Mouse (Mus musculus) hindbrain, embryonic 11.5 days (tissue): ENCODE results near the gene Deaf1. TPM values are rescaled to one million over a fixed set of nuclear protein-coding genes. Genes with fewer than 3 reads are reported as not detected.

Experiments used
- ATAC-seq: fragments of 200-750 bp; cut with Nextera tagmentation; 2 replicates; pipeline ENCODE4 v1.8.0; 2017; ENCODE audit warnings: mild to moderate bottlenecking, moderate TSS enrichment, moderate library complexity; ENCODE audit not compliant: low FRiP score
- DNase-seq: peaks from one replicate; pipeline ENCODE4 v3.0.0-alpha.2; 2015; ENCODE audit warnings: low spot score
- H3K27ac ChIP-seq: fragments of 300-500 bp; sonication (generic); 2 replicates; pipeline ENCODE4 v1.5.1; 2014; ENCODE audit warnings: mild to moderate bottlenecking, low read depth, low read length
- H3K27me3 ChIP-seq: fragments of 300-500 bp; sonication (generic); 2 replicates; pipeline ENCODE4 v1.6.1; 2014; ENCODE audit warnings: mild to moderate bottlenecking, low read length, moderate library complexity, mixed read lengths; ENCODE audit not compliant: control insufficient read depth, insufficient read depth
- H3K36me3 ChIP-seq: fragments of 300-500 bp; sonication (generic); 2 replicates; pipeline ENCODE4 v1.6.1; 2014; ENCODE audit warnings: mild to moderate bottlenecking, low read length, moderate library complexity, mixed read lengths; ENCODE audit not compliant: control insufficient read depth, insufficient read depth
- H3K4me1 ChIP-seq: fragments of 300-500 bp; sonication (generic); replicated peaks from 2 replicates; pipeline ENCODE4 v1.6.1; 2014; ENCODE audit warnings: low read length, mixed read lengths; ENCODE audit not compliant: control insufficient read depth, insufficient read depth
- H3K4me2 ChIP-seq: fragments of 300-500 bp; sonication (generic); replicated peaks from 2 replicates; pipeline ENCODE4 v1.6.1; 2014; ENCODE audit warnings: mild to moderate bottlenecking, low read depth, low read length
- H3K4me3 ChIP-seq: fragments of 300-500 bp; sonication (generic); 2 replicates; pipeline ENCODE4 v1.5.1; 2014; ENCODE audit warnings: low read depth, low read length
- H3K9ac ChIP-seq: fragments of 300-500 bp; sonication (generic); 2 replicates; pipeline ENCODE4 v1.6.1; 2014; ENCODE audit warnings: low read depth, low read length
- H3K9me3 ChIP-seq: fragments of 300-500 bp; sonication (generic); 2 replicates; pipeline ENCODE4 v1.6.1; 2016; ENCODE audit warnings: low read length; ENCODE audit not compliant: control insufficient read depth
- WGBS: fragments of 180-500 bp; shearing (Covaris S2); extraction: QIAGEN DNeasy Blood & Tissue Kit; methylation state at CpG from one replicate; pipeline ENCODE4 v1.1.7; 2014; 5-methylcytosine and 5-hydroxymethylcytosine counted together
- polyA plus RNA-seq: library from polyadenylated mRNA; unstranded; fragments of >200 nt; fragmentation: Nextera tagmentation; extraction: Ambion mirVana; gene quantifications from 2 replicates; pipeline ENCODE4 v1.2.1, GENCODE M21; 2014

Gene Deaf1
- polyA plus RNA-seq = 70.0 and 75.9 TPM in 2 replicates

DNA sequence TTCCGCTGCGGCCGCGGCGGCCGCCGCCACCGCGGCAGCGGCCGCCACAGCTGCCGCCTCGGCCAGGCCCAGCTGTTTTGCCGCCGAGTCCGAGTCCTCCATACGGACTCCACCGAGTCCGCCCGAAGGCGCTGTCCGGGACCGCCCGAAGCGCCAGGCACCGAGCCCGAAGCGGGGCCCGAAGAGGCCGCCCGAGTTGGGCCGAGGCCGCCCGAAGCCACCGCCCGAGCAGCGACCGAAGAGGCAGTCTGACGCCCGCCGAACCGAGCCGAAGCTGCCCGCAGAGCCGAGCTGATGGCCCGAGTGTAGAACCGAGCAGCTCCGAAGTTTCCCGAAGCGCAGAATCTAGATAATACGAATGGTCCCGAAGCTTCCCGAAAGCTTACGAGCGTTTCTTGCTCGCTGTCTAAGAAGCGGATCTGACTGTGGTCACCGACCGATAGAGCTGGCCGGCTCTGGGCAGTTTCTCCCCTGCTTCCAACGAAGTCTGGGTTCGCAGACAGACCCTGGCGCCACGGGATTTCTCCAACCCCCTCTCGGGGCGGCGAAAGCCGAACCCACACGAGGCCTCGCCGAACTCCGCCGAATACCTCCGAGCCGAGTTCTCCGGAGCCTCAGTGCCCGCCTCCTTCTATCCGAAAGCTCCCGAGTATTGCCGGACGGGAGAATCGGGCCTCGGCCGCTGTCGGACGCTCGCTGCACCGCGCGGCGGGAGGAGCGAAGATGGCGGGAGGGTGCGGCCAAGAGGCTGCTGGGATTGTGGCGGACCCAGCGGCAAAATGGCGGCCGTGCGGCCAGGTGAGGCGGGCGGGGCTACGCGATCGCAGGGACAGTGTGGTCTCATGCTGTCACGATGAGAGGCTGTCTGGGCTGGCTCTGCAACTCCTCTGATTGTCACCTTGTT is at the start of gene Deaf1, which contains the start of gene Tmem80:
Gene Deaf1 (minus strand): TSS at position 222 of the 904 bp plus-strand sequence.
Gene Tmem80 (plus strand): TSS at position 271 of the 904 bp plus-strand sequence.
- no peaks in the 10 kb centered on the region for H3K9me3 ChIP-seq
- no peaks in the 10 kb centered on the region for H3K27me3 ChIP-seq
- H3K27ac ChIP-seq = peak within 1 kb of the TSS; percentile 99
- peaks cover 11% of the 10 kb centered on the region for H3K4me1 ChIP-seq
- under 1% methylated on average over 105 of the region's 105 CpGs for WGBS
- ATAC-seq = peak; percentile 96
- DNase-seq = peak; percentile 98
- H3K9ac ChIP-seq = peak within 1 kb of the TSS; percentile 95
- H3K4me3 ChIP-seq = peak within 1 kb of the TSS; percentile 68
- peak within 1 kb of the TSS; percentile 97 for H3K4me2 ChIP-seq
- peaks cover 5% of the 10 kb centered on the region; the same call in 1 of the 2 replicates for H3K36me3 ChIP-seq

DNA sequence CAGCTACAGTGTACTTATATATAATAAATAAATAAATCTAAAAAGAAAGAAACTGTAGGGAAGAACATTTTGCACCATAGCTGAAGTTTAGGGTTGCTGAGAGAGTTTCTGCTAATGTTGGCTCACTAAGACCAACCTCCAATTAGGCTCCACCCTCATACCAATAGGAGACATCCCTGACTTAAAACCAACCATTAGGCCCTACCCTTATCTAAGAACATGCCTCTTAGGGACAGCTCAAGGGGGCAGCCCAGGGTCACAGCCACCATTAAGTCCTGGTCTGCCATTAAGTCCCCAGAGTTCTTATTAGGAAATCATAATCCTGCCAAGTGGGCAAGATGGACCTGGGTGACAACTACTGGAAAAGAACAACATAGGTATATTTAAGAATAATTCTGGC is 46.9 kb upstream of the Deaf1 start:
- Histone ChIP-seq H3K36me3 (no peaks in the 10 kb centered on the region), H3K4me1 (no peaks in the 10 kb centered on the region), H3K27ac (no peak overlapping the region), H3K9ac (no peak overlapping the region), H3K9me3 (no peaks in the 10 kb centered on the region), H3K4me3 (no peak overlapping the region), H3K27me3 (no peaks in the 10 kb centered on the region), H3K4me2 (no peak overlapping the region)
- ATAC-seq = no peak
- DNase-seq = no peak

DNA sequence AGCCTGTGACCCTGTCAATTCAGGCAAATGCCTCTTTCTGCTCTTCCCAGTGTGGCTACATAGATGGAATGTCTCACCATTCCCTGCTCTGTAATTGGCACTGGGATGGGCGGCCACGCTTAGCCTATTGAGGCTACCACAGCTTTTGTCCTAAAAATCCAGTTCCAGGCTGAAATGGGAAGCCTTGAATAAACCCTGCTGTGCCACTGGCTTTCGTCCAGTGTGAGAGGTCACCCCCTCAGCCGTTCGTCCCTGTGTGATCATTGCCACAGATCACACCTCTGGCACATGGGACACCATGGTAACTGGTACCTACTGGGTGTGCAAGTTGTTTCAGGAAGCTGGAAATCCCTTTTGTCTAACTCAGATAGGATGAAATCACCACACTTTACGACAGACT is 46.1 kb upstream of the Deaf1 start:
- Histone ChIP-seq H3K27me3 (no peaks in the 10 kb centered on the region), H3K4me2 (no peak overlapping the region), H3K36me3 (no peaks in the 10 kb centered on the region), H3K9me3 (no peaks in the 10 kb centered on the region), H3K4me1 (no peaks in the 10 kb centered on the region), H3K4me3 (no peak overlapping the region), H3K27ac (no peak overlapping the region), H3K9ac (no peak overlapping the region)
- no peak for ATAC-seq
- WGBS = 56% methylated on average over 6 of the region's 6 CpGs
- DNase-seq = no peak

DNA sequence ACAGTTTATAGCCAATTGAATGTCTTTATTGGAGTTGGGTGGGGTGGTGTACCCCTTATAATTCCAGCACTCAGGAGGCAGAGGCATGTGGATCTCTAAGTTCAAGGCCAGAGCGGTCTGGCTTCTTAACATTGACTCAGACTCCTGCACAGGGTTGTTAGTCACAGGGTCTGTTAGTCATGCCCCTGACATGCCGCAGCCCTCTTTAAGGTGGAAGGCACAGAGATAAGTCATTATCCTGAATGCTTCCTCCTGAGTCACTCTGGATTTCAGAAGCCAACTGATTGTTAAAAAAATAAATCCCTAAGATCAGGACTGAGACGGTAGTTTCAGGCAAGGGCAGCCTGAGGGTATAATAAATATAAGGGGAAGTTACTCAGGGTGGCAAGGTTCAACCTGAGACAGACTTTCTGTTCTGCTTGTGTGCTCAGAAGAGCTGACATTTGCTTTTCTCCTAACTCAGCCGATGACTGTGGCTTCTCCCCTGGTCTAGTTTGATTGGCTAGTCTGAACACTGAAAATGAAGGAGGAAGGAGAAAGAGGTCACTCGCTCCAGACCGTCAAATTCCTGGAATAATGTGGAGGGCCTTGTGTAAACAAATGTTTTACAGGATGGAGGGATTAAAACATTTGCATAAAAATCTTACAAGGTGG is 44.6 kb upstream of the Deaf1 start:
- no peak for DNase-seq
- H3K4me1 ChIP-seq = no peaks in the 10 kb centered on the region
- no peak overlapping the region for H3K9ac ChIP-seq
- H3K36me3 ChIP-seq = no peaks in the 10 kb centered on the region
- ATAC-seq = no peak
- no peaks in the 10 kb centered on the region for H3K9me3 ChIP-seq
- WGBS = 76% methylated on average over 6 of the region's 6 CpGs
- H3K4me3 ChIP-seq = no peak overlapping the region
- no peak overlapping the region for H3K27ac ChIP-seq
- no peaks in the 10 kb centered on the region for H3K27me3 ChIP-seq
- no peak overlapping the region for H3K4me2 ChIP-seq

DNA sequence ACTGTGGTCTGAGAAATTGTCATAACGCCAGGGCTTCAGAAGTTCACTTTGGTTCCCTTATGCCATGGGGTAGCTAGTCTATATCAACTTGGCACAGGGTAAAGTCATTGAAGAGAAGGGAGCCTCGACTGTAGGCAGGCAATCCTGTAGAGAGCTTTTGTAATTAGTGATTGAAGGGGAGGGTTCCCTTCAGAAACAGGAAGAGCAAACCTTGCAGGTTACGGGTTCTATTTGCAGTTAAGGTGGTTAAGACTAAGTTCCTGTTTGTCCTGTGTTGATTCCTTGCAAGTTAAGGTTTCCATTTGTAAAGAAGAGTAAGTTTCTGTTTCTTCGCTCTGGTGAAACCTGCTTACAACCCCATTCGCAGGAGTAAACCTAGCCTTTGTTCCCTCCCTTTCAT is 42.4 kb upstream of the Deaf1 start:
- Histone ChIP-seq H3K36me3 (no peaks in the 10 kb centered on the region), H3K4me1 (no peaks in the 10 kb centered on the region), H3K9me3 (no peaks in the 10 kb centered on the region), H3K9ac (no peak overlapping the region), H3K27ac (no peak overlapping the region), H3K4me2 (no peak overlapping the region), H3K4me3 (no peak overlapping the region), H3K27me3 (no peaks in the 10 kb centered on the region)
- 74% methylated on average over 5 of the region's 5 CpGs for WGBS
- ATAC-seq (no peak), DNase-seq (no peak)

DNA sequence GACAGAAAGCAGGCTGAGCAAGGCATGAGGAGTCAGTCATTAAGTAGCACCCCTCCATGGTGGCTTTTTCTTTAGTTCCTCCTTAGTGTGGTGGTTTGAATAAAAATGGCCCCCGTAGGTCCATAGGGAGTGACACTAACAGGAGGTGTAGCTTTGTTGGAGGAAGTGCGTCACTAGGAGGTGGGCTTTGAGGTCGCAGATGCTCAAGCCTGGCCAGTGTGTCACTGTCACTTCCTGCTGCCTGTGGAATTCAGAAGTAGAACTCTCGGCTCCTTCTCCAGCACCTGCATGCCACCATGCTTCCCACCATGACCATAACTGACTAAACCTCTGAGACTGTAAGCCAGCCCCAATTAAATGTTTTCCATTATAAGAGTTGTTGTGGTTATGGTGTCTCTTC is 39.9 kb upstream of the Deaf1 start:
- Histone ChIP-seq H3K4me2 (no peak overlapping the region), H3K27ac (no peak overlapping the region), H3K27me3 (no peaks in the 10 kb centered on the region), H3K36me3 (no peaks in the 10 kb centered on the region), H3K9ac (no peak overlapping the region), H3K9me3 (no peaks in the 10 kb centered on the region), H3K4me1 (no peaks in the 10 kb centered on the region), H3K4me3 (no peak overlapping the region)
- DNase-seq (no peak), ATAC-seq (no peak)
- WGBS = 86% methylated on average over 4 of the region's 4 CpGs

DNA sequence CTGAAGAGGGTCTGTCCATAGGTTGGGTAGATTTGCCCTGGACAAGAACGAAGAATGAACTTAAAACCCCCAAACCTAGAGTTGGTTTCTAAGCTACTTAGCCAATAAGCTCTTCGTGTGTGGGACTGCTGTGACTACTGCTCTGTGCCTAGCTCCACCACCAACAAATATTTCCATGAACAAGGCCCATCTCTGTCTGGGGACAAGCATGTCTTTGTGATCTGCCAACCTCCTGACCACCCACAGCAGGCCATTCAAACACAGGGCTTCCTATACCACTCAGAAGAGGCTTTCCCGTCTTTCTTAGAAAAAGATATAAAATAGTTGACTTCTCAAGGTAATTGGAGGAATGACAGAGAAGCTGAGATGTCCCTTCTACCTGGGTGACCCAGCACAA is 37.6 kb upstream of the Deaf1 start:
- Histone ChIP-seq H3K36me3 (no peaks in the 10 kb centered on the region), H3K4me2 (no peak overlapping the region), H3K9me3 (no peaks in the 10 kb centered on the region), H3K4me1 (no peaks in the 10 kb centered on the region), H3K27me3 (peaks cover 6% of the 10 kb centered on the region; the same call in 1 of the 2 replicates), H3K4me3 (no peak overlapping the region), H3K27ac (no peak overlapping the region), H3K9ac (no peak overlapping the region)
- WGBS = 79% methylated on average over 3 of the region's 3 CpGs
- ATAC-seq (no peak), DNase-seq (no peak)

DNA sequence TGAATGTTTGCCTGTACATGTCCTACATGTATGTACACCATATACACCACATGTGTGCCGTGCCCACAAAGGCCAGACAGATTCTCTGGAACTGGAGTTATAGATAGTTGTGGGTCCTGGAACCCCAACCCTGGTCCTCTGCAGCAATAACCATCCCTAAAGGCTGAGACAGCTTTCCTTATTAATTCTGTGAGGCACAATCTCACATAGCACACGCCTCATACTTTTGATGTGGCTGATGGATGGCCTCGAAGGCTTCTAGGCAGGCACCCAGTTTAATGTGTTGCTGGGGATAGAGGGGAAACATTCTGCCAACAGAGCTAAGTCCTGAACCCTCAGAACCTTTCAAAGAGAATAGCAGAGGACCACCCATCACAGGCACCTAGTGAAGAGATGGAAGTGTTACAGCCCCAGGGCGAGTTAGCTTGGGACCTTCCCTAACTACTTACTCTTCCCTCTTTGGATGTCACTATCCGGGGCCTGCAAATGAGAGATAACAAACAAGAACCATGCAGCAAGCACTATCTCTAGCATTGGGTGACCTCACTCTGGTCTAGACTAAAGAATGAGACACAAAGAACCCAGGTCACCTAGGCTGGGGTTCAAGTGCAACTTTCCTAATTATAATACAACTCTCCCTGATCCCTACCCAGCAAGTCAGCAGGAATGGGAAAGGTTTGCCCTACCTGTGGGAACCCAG is 37.0 kb upstream of the Deaf1 start:
- H3K4me3 ChIP-seq = no peak overlapping the region
- DNase-seq = no peak
- H3K4me1 ChIP-seq = no peaks in the 10 kb centered on the region
- H3K9me3 ChIP-seq = no peaks in the 10 kb centered on the region
- H3K4me2 ChIP-seq = no peak overlapping the region
- no peaks in the 10 kb centered on the region for H3K36me3 ChIP-seq
- H3K9ac ChIP-seq = no peak overlapping the region
- 81% methylated on average over 5 of the region's 5 CpGs for WGBS
- ATAC-seq = no peak
- no peak overlapping the region for H3K27ac ChIP-seq
- H3K27me3 ChIP-seq = peaks cover 6% of the 10 kb centered on the region; the same call in 1 of the 2 replicates
